9 mouse cellular contexts compared by ENCODE assay signal in genomic region chr1:161896130-161896529, GRCm38 (mm10). TPM values are rescaled to one million over a fixed set of nuclear protein-coding genes. Genes with fewer than 3 reads are reported as not detected.
DNase-seq lines count a peak whose midpoint lies in the region; ATAC-seq and TF ChIP-seq lines count a peak whose summit lies in the region.
"Had no signal": no experiment of that assay in that cellular context is flagged by ENCODE, and none has a peak within 500 bp of the region (broad histone marks: within the 10 kb centered on the region; RNA-seq: fewer than 3 reads in every experiment).

No protein-coding gene starts in this region.

- no peak for TF ChIP-seq CTCF in G1E (IDR thresholded peaks at IDR 0.05; ENCODE audit: low read depth, low read length)

- no peaks in the 10 kb centered on the region for H3K36me3 ChIP-seq in kidney, embryonic 15.5 days
- no peaks in the 10 kb centered on the region for H3K36me3 ChIP-seq in G1E (replicated peaks)
- H3K36me3 ChIP-seq in liver, embryonic 13.5 days = no peaks in the 10 kb centered on the region
- H3K36me3 ChIP-seq in forebrain, embryonic 15.5 days = no peaks in the 10 kb centered on the region

- no peaks in the 10 kb centered on the region for H3K27me3 ChIP-seq in kidney, embryonic 15.5 days
- no peaks in the 10 kb centered on the region for H3K27me3 ChIP-seq in G1E (ENCODE audit: insufficient read depth, low read length)
- H3K27me3 ChIP-seq in liver, embryonic 13.5 days = no peaks in the 10 kb centered on the region
- no peaks in the 10 kb centered on the region for H3K27me3 ChIP-seq in forebrain, embryonic 15.5 days

- no peak overlapping the region for H3K4me3 ChIP-seq in kidney, embryonic 15.5 days (replicated peaks)
- H3K4me3 ChIP-seq in G1E (ENCODE audit: low read depth, low read length) = no peak overlapping the region
- H3K4me3 ChIP-seq in liver, embryonic 13.5 days (replicated peaks) = no peak overlapping the region
- no peak overlapping the region for H3K4me3 ChIP-seq in forebrain, embryonic 15.5 days

- no peak overlapping the region for H3K27ac ChIP-seq in kidney, embryonic 15.5 days
- H3K27ac ChIP-seq in liver, embryonic 13.5 days = peak overlapping the region; percentile 97
- no peak overlapping the region for H3K27ac ChIP-seq in forebrain, embryonic 15.5 days (replicated peaks)

- 29% methylated on average over 10 of the region's 10 CpGs for WGBS in kidney, embryonic 15.5 days
- WGBS in liver, embryonic 13.5 days (ENCODE audit: insufficient replicate concordance) = 51% methylated on average over 10 of the region's 10 CpGs
- 79% methylated on average over 10 of the region's 10 CpGs for WGBS in forebrain, embryonic 15.5 days

- no peak overlapping the region for H3K9ac ChIP-seq in kidney, embryonic 15.5 days
- no peak overlapping the region for H3K9ac ChIP-seq in liver, embryonic 13.5 days
- no peak overlapping the region for H3K9ac ChIP-seq in forebrain, embryonic 15.5 days (replicated peaks)
- H3K9ac ChIP-seq: forebrain, postnatal 0 days had no signal

- H3K9me3 ChIP-seq in kidney, embryonic 15.5 days (replicated peaks) = no peaks in the 10 kb centered on the region
- no peaks in the 10 kb centered on the region for H3K9me3 ChIP-seq in G1E (replicated peaks)
- H3K9me3 ChIP-seq in liver, embryonic 13.5 days (replicated peaks) = no peaks in the 10 kb centered on the region
- no peaks in the 10 kb centered on the region for H3K9me3 ChIP-seq in forebrain, embryonic 15.5 days

- ATAC-seq in kidney, embryonic 15.5 days (replicated peaks; ENCODE audit: low FRiP score) = peak; percentile 63
- peak; percentile 42; the same call in 1 of the 2 replicates for ATAC-seq in G1E (ENCODE audit: extremely low read depth, insufficient number of reproducible peaks, low FRiP score, poor library complexity, severe bottlenecking)
- peak; percentile 14; the same call in 1 of the 2 replicates for ATAC-seq in liver, embryonic 13.5 days (ENCODE audit: low read depth)
- ATAC-seq in forebrain, embryonic 15.5 days (replicated peaks) = no peak
- ATAC-seq: forebrain, postnatal 0 days had no signal

- intact Hi-C loops in left cerebral cortex, postnatal 10 days (cut with DNase I) = no loop called here

- H3K4me1 ChIP-seq in kidney, embryonic 15.5 days = peaks cover 6% of the 10 kb centered on the region
- peaks cover 47% of the 10 kb centered on the region for H3K4me1 ChIP-seq in G1E (ENCODE audit: insufficient read depth, low read depth, low read length)
- H3K4me1 ChIP-seq in liver, embryonic 13.5 days (replicated peaks) = peaks cover 43% of the 10 kb centered on the region
- no peaks in the 10 kb centered on the region for H3K4me1 ChIP-seq in forebrain, embryonic 15.5 days

- peak overlapping the region; percentile 24; the same call in 1 of the 2 replicates for H3K4me2 ChIP-seq in kidney, embryonic 15.5 days
- peak overlapping the region; percentile 23; the same call in 1 of the 2 replicates for H3K4me2 ChIP-seq in liver, embryonic 13.5 days
- H3K4me2 ChIP-seq in forebrain, embryonic 15.5 days (replicated peaks) = no peak overlapping the region

- DNase-seq in kidney, postnatal 4 days = no peak
- DNase-seq in 416B (ENCODE audit: low read depth) = peak; percentile 66
- no peak for DNase-seq in G1E (ENCODE audit: low spot score)
- peak; percentile 37 for DNase-seq in liver, embryonic 13.5 days
- no peak for DNase-seq in left cerebral cortex, postnatal 10 days (ENCODE audit: extremely low spot score in 1 of 2, low spot score in 2 of 2)
- DNase-seq in cerebellum, adult 18-20 months = no peak
- DNase-seq: forebrain, postnatal 0 days had no signal

RNA-seq across cellular contexts. Expression of gene Suco, which starts 19.6 kb away (rescaled TPM):
- polyA plus RNA-seq in kidney, embryonic 15.5 days (2015; fragmentation: Nextera tagmentation; extraction: Ambion mirVana) = 21.9 and 27.0 TPM in 2 replicates
- total RNA-seq in G1E (2014; fragmentation: Nextera tagmentation) (74.9 and 90.6 TPM in 2 replicates), G1E (2017) (44.7 and 58.9 TPM in 2 replicates)
- 1.7 and 2.0 TPM in 2 replicates for polyA plus RNA-seq in G1E (2012)
- 10.7 and 12.2 TPM in 2 replicates for polyA plus RNA-seq in liver, embryonic 13.5 days (2015; fragmentation: Nextera tagmentation; extraction: Ambion mirVana)
- polyA plus RNA-seq in forebrain, embryonic 15.5 days (2015; fragmentation: Nextera tagmentation; extraction: Ambion mirVana) = 32.4 and 32.6 TPM in 2 replicates
- 10 to 100 TPM; 36.9 to 42.6 TPM for total RNA-seq in left cerebral cortex, postnatal 10 days (2021)

Comparison
In these comparisons a context has a peak if more than half of its experiments do, and no peak if none do; other contexts are left out.
1. DNase-seq: peak in 416B (single experiment) and liver, embryonic 13.5 days (single experiment); none in kidney, postnatal 4 days (0 of 2), G1E (single experiment), left cerebral cortex, postnatal 10 days (0 of 2) and cerebellum, adult 18-20 months (0 of 2).